Mouse (Mus musculus) brown adipose tissue, adult 24 weeks (tissue): ENCODE data around the gene Gtpbp6. TPM values are rescaled to one million over a fixed set of nuclear protein-coding genes. Genes with fewer than 3 reads are reported as not detected.
"Not testable (repeated sequence)": the region's sequence is repeated elsewhere in the genome, so short reads cannot be mapped to it uniquely, and the experiment has no call there.

Source experiments
- H3K27ac ChIP-seq: fragments of 200-500 bp; replicated peaks from 2 replicates; pipeline ENCODE4 v1.5.1; 2012; ENCODE audit warnings: low read depth, mild to moderate bottlenecking, low read length
- H3K4me1 ChIP-seq: fragments of 200-500 bp; 2 replicates; pipeline ENCODE4 v1.6.1; 2012; ENCODE audit warnings: low read length, mixed read lengths; ENCODE audit not compliant: control insufficient read depth, insufficient read depth, insufficient read length
- H3K4me3 ChIP-seq: fragments of 200-500 bp; 2 replicates; pipeline ENCODE4 v1.5.1; 2012; ENCODE audit warnings: low read depth, mild to moderate bottlenecking, low read length, moderate library complexity; ENCODE audit not compliant: insufficient read depth
- polyA plus RNA-seq: library from polyadenylated mRNA; stranded (reverse); fragments of >200 nt; gene quantifications from 2 replicates; pipeline ENCODE4 v1.2.4, GENCODE M21; 2012; ENCODE audit not compliant: missing spikeins, insufficient read depth, insufficient read length

Gtpbp6 gene
- polyA plus RNA-seq, 1 experiment, result 13.1 TPM

DNA sequence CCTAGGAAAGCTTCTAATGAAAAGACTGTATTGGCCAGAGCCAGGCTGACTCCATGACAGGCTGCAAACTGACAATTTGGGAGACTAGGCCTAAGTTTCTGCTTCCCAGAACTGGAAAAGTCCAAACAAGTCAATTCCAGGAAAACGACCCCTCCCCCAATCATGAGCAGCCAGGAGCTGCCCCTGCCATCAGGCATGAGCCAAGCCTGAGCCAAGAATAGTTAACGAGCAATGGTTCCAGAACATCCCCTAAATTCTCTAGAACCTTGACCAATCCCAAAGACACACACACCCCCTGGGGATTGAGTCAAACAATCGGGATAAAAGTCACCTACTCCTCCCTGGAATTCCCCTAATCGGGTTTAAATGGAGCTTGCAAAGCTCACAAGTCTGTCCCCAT, 25.0 kb downstream of the Gtpbp6 start:
- no peak overlapping the region for H3K4me3 ChIP-seq
- no peak overlapping the region for H3K27ac ChIP-seq
- H3K4me1 ChIP-seq, result no peaks in the 10 kb centered on the region

DNA sequence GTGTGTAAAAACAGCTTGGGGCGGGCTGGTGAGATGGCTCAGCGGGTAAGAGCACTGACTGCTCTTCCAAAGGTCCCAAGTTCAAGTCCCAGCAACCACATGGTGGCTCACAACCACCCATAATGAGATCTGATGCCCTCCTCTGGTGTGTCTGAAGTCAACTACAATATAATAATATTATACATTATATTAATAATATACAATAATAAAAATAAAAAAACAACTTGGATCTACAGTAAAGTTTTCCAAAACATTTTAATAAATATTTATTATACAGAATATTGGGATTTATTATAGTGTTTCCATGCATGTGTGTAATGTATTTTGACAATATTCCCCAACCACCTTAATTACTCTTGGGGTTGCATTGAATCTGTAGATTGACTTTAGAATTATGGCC, 35.6 kb downstream of the Gtpbp6 start, which contains the start of gene Gm17655:
Gene Gm17655 (minus strand): TSS at position 101 of the 400 bp plus-strand sequence.
- not testable (repeated sequence) for H3K27ac ChIP-seq, H3K4me3 ChIP-seq, H3K4me1 ChIP-seq

DNA sequence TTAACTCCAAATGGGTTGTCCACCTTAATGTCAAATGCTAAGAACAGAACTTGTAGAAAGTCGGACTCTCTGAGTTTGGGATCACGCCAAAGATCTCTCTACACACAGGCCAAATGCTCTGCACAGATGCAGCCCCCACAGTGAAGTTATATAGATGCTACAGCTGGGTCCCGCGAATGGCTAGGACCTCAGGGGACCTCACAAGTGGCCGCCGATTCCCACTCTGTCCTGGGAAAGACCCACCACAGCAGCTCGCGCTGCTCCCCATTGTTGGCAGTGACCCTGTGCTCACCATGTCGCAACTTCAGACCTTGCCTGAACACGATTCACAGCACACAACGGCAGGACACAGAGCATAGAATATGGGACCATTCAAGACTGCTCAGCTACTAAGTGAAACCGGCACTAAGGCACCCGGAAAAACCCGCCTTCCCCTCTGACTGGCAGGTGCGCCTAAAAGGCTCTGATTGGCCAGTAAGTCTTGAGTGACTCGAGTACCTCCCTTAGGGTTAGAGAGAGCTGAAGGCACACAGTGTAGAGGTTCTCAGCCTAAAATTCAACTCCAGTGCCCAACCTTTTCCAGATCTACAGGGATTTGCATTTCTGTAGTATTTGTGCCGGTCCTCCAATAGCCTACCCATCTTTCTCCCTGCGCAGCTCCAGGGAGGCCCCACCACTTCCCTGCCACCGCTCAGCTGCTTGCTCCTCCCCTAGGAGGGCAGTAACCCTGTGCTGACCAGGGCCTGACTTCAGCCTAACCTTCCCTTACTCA, 50.2 kb downstream of the Gtpbp6 start:
- H3K4me3 ChIP-seq, result peak overlapping the region; percentile 99
- peak overlapping the region; percentile 87 for H3K27ac ChIP-seq
- H3K4me1 ChIP-seq, result no peaks in the 10 kb centered on the region

Other genes starting within 250 kb of the Gtpbp6 start
- 2.3 and 5.2 TPM in 2 replicates for gene Gm15446, start 184.8 kb downstream of the Gtpbp6 start, polyA plus RNA-seq
- gene Zfp932, start 111.7 kb downstream of the Gtpbp6 start, polyA plus RNA-seq, result 12.2 and 14.1 TPM in 2 replicates
- 1.6 and 2.3 TPM in 2 replicates for gene Gm17655, start 35.7 kb downstream of the Gtpbp6 start, polyA plus RNA-seq
- 0.32 TPM in 1 of 2 replicates, not detected in the other for gene Gm35315, start 13.8 kb downstream of the Gtpbp6 start, polyA plus RNA-seq
- gene Plcxd1, start 8.2 kb downstream of the Gtpbp6 start, polyA plus RNA-seq, result not detected in 2 replicates
- 1.7 and 3.0 TPM in 2 replicates for gene Zfp605, start 1.9 kb upstream of the Gtpbp6 start, polyA plus RNA-seq
- gene Chfr, start 27.6 kb upstream of the Gtpbp6 start, polyA plus RNA-seq, result 8.1 and 9.0 TPM in 2 replicates
- gene Golga3, start 68.5 kb upstream of the Gtpbp6 start, polyA plus RNA-seq, result 13.3 and 14.6 TPM in 2 replicates
- 10.3 and 17.3 TPM in 2 replicates for gene Ankle2, start 122.8 kb upstream of the Gtpbp6 start, polyA plus RNA-seq
- gene Pgam5, start 161.7 kb upstream of the Gtpbp6 start, polyA plus RNA-seq, result 23.3 and 26.3 TPM in 2 replicates
- 21.3 and 26.9 TPM in 2 replicates for gene Pxmp2, start 178.0 kb upstream of the Gtpbp6 start, polyA plus RNA-seq
- 0.79 and 1.4 TPM in 2 replicates for gene Pole, start 178.1 kb upstream of the Gtpbp6 start, polyA plus RNA-seq
- not detected in 2 replicates for gene P2rx2, start 235.0 kb upstream of the Gtpbp6 start, polyA plus RNA-seq
- not detected in 2 replicates for gene Lrcol1, start 236.5 kb upstream of the Gtpbp6 start, polyA plus RNA-seq